Comparison of ENCODE assay signal across 30 mouse cellular contexts in the genomic region with DNA sequence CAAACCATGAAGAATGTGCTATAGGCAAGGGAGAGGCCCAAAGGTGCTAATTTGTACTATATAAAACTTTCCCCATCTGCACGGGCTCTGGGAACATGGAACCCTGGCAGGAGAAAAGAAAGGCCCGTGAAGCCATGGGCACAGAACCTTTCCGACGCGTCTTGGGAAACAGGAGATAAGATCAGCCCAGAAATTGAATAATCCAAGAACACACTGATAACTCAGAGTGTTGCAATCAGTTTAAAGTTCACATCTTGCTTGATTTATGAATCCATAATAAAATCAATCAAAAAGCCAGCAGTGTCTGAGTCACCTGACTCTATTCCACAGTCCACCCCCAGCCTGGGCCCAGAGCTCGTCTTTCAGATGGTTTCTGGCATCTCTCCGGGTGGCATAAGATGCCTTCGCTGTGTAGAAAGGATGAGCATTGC.
DNase-seq lines count a peak whose midpoint lies in the region; ATAC-seq and TF ChIP-seq lines count a peak whose summit lies in the region.
"Had no signal": no experiment of that assay in that cellular context is flagged by ENCODE, and none has a peak within 500 bp of the region (broad histone marks: within the 10 kb centered on the region; RNA-seq: fewer than 3 reads in every experiment).

No protein-coding gene starts in this region.

- peaks cover 6% of the 10 kb centered on the region for H3K4me1 ChIP-seq in liver, adult 2 months (ENCODE audit: control insufficient read depth, insufficient read depth, low read length)
- no peaks in the 10 kb centered on the region for H3K4me1 ChIP-seq in stomach, postnatal 0 days (replicated peaks; ENCODE audit: control insufficient read depth, insufficient read depth)
- H3K4me1 ChIP-seq: hindbrain, embryonic 10.5 days; hindbrain, embryonic 15.5 days; neural tube, embryonic 12.5 days had no signal

- no peaks in the 10 kb centered on the region for H3K9me3 ChIP-seq in stomach, postnatal 0 days (ENCODE audit: control insufficient read depth, low read length)
- H3K9me3 ChIP-seq: embryonic facial prominence, embryonic 13.5 days; hindbrain, embryonic 10.5 days; hindbrain, embryonic 15.5 days; limb, embryonic 12.5 days; liver, embryonic 12.5 days; neural tube, embryonic 12.5 days had no signal

- TF ChIP-seq POLR2A in liver, adult 2 months (IDR thresholded peaks at IDR 0.05; ENCODE audit: extremely low read depth, insufficient read depth, low read length), result no peak

- no peak overlapping the region for H3K4me3 ChIP-seq in liver, adult 2 months (ENCODE audit: insufficient read depth, low read depth, low read length)
- no peak overlapping the region for H3K4me3 ChIP-seq in stomach, postnatal 0 days (ENCODE audit: low read depth, low read length)
- H3K4me3 ChIP-seq: embryonic facial prominence, embryonic 13.5 days; erythroblast, embryonic 14.5 days; hindbrain, embryonic 10.5 days; hindbrain, embryonic 15.5 days; limb, embryonic 12.5 days; liver, embryonic 12.5 days; neural tube, embryonic 12.5 days had no signal

- H3K36me3 ChIP-seq in liver, adult 2 months (ENCODE audit: control insufficient read depth, insufficient read depth, low read length), result no peaks in the 10 kb centered on the region
- H3K36me3 ChIP-seq in stomach, postnatal 0 days (ENCODE audit: control insufficient read depth, insufficient read depth, low read length), result no peaks in the 10 kb centered on the region
- H3K36me3 ChIP-seq: embryonic facial prominence, embryonic 13.5 days; hindbrain, embryonic 10.5 days; hindbrain, embryonic 15.5 days; limb, embryonic 12.5 days; liver, embryonic 12.5 days; neural tube, embryonic 12.5 days had no signal

- TF ChIP-seq CTCF in liver, adult 2 months (IDR thresholded peaks at IDR 0.05; ENCODE audit: low read depth, low read length), result no peak
- TF ChIP-seq CTCF in stomach, postnatal 0 days (IDR thresholded peaks at IDR 0.05; ENCODE audit: low read depth), result no peak

- peak; percentile 91 for DNase-seq in liver, adult 2 months (ENCODE audit: extremely low read depth, low read depth, low spot score)
- no peak for DNase-seq in liver
- peak; percentile 57 for DNase-seq in adrenal gland, postnatal 14 days
- peak; percentile 97 for DNase-seq in gonadal fat pad, adult 2 months (ENCODE audit: low read depth)
- no peak for DNase-seq in stomach, postnatal 0 days (ENCODE audit: low spot score)
- no peak for DNase-seq in frontal cortex, postnatal 10 days (ENCODE audit: low spot score in 2 of 2)
- no peak for DNase-seq in frontal cortex, adult 2 months (ENCODE audit: extremely low spot score in 1 of 2, low spot score in 1 of 2)
- DNase-seq in left cerebral cortex, postnatal 10 days (ENCODE audit: extremely low spot score in 1 of 2, low spot score in 2 of 2), result no peak
- DNase-seq: cerebellum, adult 9-10 months; gastrocnemius, postnatal 10 days; heart, postnatal 14 days; kidney, adult 8-10 months; liver, postnatal 0 days; lung, postnatal 36 days; right cerebral cortex, adult 18-20 months; right cerebral cortex, postnatal 4 days had no signal

- TF ChIP-seq EP300 in stomach, postnatal 0 days (optimal IDR thresholded peaks at IDR 0.05), result peak; percentile 14

- H3K79me2 ChIP-seq in liver, adult 2 months (ENCODE audit: control insufficient read depth, insufficient read depth, low read length), result no peaks in the 10 kb centered on the region

- no peak overlapping the region for H3K4me2 ChIP-seq in stomach, postnatal 0 days (replicated peaks; ENCODE audit: low read depth)
- H3K4me2 ChIP-seq: embryonic facial prominence, embryonic 13.5 days; hindbrain, embryonic 15.5 days; limb, embryonic 12.5 days; liver, embryonic 12.5 days; midbrain, embryonic 11.5 days; neural tube, embryonic 12.5 days had no signal

- peak overlapping the region; percentile 64 for H3K27ac ChIP-seq in liver, adult 2 months (replicated peaks; ENCODE audit: insufficient read depth, low read depth, low read length)
- no peak overlapping the region for H3K27ac ChIP-seq in stomach, postnatal 0 days (replicated peaks)
- H3K27ac ChIP-seq: embryonic facial prominence, embryonic 13.5 days; hindbrain, embryonic 10.5 days; hindbrain, embryonic 15.5 days; kidney, postnatal 0 days; limb, embryonic 12.5 days; liver, embryonic 12.5 days; neural tube, embryonic 12.5 days had no signal

- no peak for ATAC-seq in stomach, postnatal 0 days (ENCODE audit: low FRiP score, low TSS enrichment)
- ATAC-seq: forebrain, embryonic 14.5 days; inflammation-experienced regulatory T-cells, adult 6 months; liver, embryonic 12.5 days; liver, postnatal 0 days; midbrain, embryonic 16.5 days; Patski had no signal

- WGBS in liver, adult 2 months, result 29% methylated on average over 8 of the region's 8 CpGs
- 72% methylated on average over 8 of the region's 8 CpGs for WGBS in stomach, postnatal 0 days

- H3K9ac ChIP-seq in liver, adult 2 months (ENCODE audit: low read depth, low read length), result no peak overlapping the region
- no peak overlapping the region for H3K9ac ChIP-seq in stomach, postnatal 0 days (ENCODE audit: low read length)
- H3K9ac ChIP-seq: embryonic facial prominence, embryonic 13.5 days; hindbrain, embryonic 15.5 days; limb, embryonic 12.5 days; liver, embryonic 12.5 days; liver, postnatal 0 days; neural tube, embryonic 12.5 days had no signal

- no peaks in the 10 kb centered on the region for H3K27me3 ChIP-seq in liver, adult 2 months (ENCODE audit: control insufficient read depth, insufficient read depth, low read length)
- H3K27me3 ChIP-seq in stomach, postnatal 0 days (ENCODE audit: control insufficient read depth, insufficient read depth, low read length), result no peaks in the 10 kb centered on the region
- H3K27me3 ChIP-seq: CH12.LX; embryonic facial prominence, embryonic 13.5 days; hindbrain, embryonic 15.5 days; limb, embryonic 12.5 days; liver, embryonic 12.5 days; neural tube, embryonic 12.5 days; Patski had no signal

- intact Hi-C loops in left cerebral cortex, postnatal 10 days (cut with DNase I), result no loop called here

Comparison
In these comparisons a context has a peak if more than half of its experiments do, and no peak if none do; other contexts are left out.
1. DNase-seq: peak in liver, adult 2 months (single experiment), adrenal gland, postnatal 14 days (single experiment) and gonadal fat pad, adult 2 months (single experiment); none in liver (single experiment), stomach, postnatal 0 days (single experiment), frontal cortex, postnatal 10 days (0 of 2), frontal cortex, adult 2 months (0 of 2) and left cerebral cortex, postnatal 10 days (0 of 2).